Mouse (Mus musculus) left cerebral cortex, postnatal 10 days (tissue): ENCODE results near the gene Nfix. TPM values are rescaled to one million over a fixed set of nuclear protein-coding genes. Genes with fewer than 3 reads are reported as not detected.

ENCODE experiments used
- DNase-seq, 2 experiments: peaks; one replicate each; pipeline ENCODE4 v3.0.0; 2021 to 2022; ENCODE audit warnings: low spot score in 2 of 2, mixed read lengths in 1 of 2; ENCODE audit errors: extremely low spot score in 1 of 2
- intact Hi-C: fragments of 180-260 bp; cut with DNase I; formaldehyde crosslinking; loops from one replicate; pipeline ENCODE4 v1.15.1; 2025
- total RNA-seq, 2 experiments: library from RNA; stranded (reverse); gene quantifications; 2 replicates each; pipeline ENCODE4 v1.2.3; 2021

The Nfix gene
- total RNA-seq, 2 experiments from 2014 or later, result 397 to 441 TPM

GRCm38 (mm10) chr8:84650213-84650612, 149.9 kb downstream of the Nfix start:
- DNase-seq, result no peak
- intact Hi-C loops, result no loop called here

Other genes starting within 250 kb of the Nfix start
- 10 to 100 TPM; 10.9 to 12.3 TPM for gene Ier2, start 137.5 kb downstream of the Nfix start, total RNA-seq
- 100 to 1,000 TPM; 103 to 106 TPM for gene Trmt1, start 114.0 kb downstream of the Nfix start, total RNA-seq
- 10 to 100 TPM; 77.0 to 77.9 TPM for gene Nacc1, start 112.5 kb downstream of the Nfix start, total RNA-seq
- 1 to 10 TPM; 4.3 to 4.5 TPM for gene Lyl1, start 98.9 kb downstream of the Nfix start, total RNA-seq
- under 1 TPM in 1 of 2 experiments, not detected in 1; 0.51 TPM for gene G430095P16Rik, start 77.3 kb downstream of the Nfix start, total RNA-seq
- gene Dand5, start 22.5 kb upstream of the Nfix start, total RNA-seq, result 1 to 10 TPM; 7.4 to 8.3 TPM
- gene Gadd45gip1, start 31.2 kb upstream of the Nfix start, total RNA-seq, result 10 to 100 TPM; 20.6 to 21.3 TPM
- 10 to 100 TPM; 57.0 to 60.1 TPM for gene Rad23a, start 40.3 kb upstream of the Nfix start, total RNA-seq
- 100 to 1,000 TPM; 455 to 481 TPM for gene Calr, start 46.6 kb upstream of the Nfix start, total RNA-seq
- 10 to 100 TPM; 59.5 to 65.8 TPM for gene Farsa, start 56.6 kb upstream of the Nfix start, total RNA-seq
- gene Syce2, start 71.8 kb upstream of the Nfix start, total RNA-seq, result 10 to 100 TPM; 19.3 to 22.8 TPM
- 10 to 100 TPM; 29.4 to 36.6 TPM for gene Gcdh, start 93.6 kb upstream of the Nfix start, total RNA-seq
- not detected for gene Klf1, start 101.6 kb upstream of the Nfix start, total RNA-seq
- 1 to 10 TPM; 2.5 to 2.9 TPM for gene Dnase2a, start 108.2 kb upstream of the Nfix start, total RNA-seq
- gene Mast1, start 137.0 kb upstream of the Nfix start, total RNA-seq, result 100 to 1,000 TPM; 183 to 187 TPM
- gene Rtbdn, start 146.6 kb upstream of the Nfix start, total RNA-seq, result 1 to 10 TPM; 4.2 to 4.6 TPM
- gene Gm49661, start 169.1 kb upstream of the Nfix start, total RNA-seq, result not detected
- 100 to 1,000 TPM; 507 to 518 TPM for gene Prdx2, start 169.2 kb upstream of the Nfix start, total RNA-seq
- 10 to 100 TPM; 41.0 to 44.2 TPM for gene Rnaseh2a, start 169.4 kb upstream of the Nfix start, total RNA-seq
- 10 to 100 TPM; 29.9 to 33.0 TPM for gene Junb, start 178.4 kb upstream of the Nfix start, total RNA-seq
- gene Hook2, start 190.3 kb upstream of the Nfix start, total RNA-seq, result 10 to 100 TPM; 13.4 to 13.9 TPM
- gene Best2, start 214.2 kb upstream of the Nfix start, total RNA-seq, result not detected
- 100 to 1,000 TPM; 111 to 113 TPM for gene Asna1, start 224.9 kb upstream of the Nfix start, total RNA-seq
- gene Trir, start 226.5 kb upstream of the Nfix start, total RNA-seq, result 100 to 1,000 TPM; 139 to 145 TPM
- gene Tnpo2, start 236.6 kb upstream of the Nfix start, total RNA-seq, result 100 to 1,000 TPM; 168 to 193 TPM